ENCODE assay signal across 8 mouse cellular contexts in the genomic region with DNA sequence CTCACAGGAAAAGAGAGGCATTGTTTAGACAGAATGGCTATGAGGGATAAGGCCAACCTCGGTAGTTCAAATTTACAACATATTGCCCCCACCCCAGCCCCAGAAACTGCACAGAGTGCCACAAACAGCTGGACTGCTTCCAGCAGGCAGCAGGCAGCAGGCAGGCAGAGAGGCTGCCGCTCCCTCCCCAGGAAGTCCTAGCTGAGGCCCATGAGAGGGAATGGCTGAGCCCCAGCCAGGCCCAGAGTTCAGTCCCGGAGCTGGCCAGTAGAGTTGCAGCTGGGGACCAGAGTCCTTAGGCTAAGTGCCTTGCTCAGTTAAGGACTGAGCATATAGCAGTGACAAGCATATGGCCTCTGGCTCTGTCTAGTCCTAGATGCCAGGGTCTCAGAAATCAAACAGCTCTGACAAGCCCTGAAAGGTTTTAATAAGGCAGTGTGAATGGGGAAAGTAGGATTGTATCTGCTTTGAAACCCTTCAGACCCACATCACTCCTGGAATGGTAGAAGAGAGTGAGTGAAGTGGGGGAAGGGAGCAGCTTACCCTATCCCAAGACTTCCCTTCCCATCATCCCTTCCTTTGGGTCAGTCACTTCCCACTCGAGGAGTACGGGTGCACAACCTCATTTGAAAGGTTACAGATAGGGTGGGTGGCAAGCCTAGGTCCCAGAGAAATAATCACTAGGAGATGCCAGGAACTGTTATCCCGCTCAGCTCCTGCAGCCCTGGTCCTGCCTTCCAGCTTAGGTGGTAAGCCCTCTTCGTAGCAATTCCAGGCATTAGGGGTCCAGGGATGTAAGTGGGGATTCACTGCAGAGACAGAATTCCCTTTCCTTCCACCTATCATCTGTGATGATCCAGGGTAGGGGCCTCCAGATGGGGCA. TPM values are rescaled to one million over a fixed set of nuclear protein-coding genes. Genes with fewer than 3 reads are reported as not detected.
A peak's percentile ranks its signal among the peaks of the same experiment; 100 is the strongest.
DNase-seq lines count a peak whose midpoint lies in the region; ATAC-seq lines count a peak whose summit lies in the region.

No protein-coding gene starts in this region.

- ATAC-seq in erythroblast, adult 5-6 weeks (replicated peaks; ENCODE audit: low FRiP score, poor library complexity, severe bottlenecking) = no peak
- ATAC-seq in intestine, embryonic 16.5 days = peak; percentile 26
- ATAC-seq in erythroid progenitor cell, adult 5-6 weeks (replicated peaks; ENCODE audit: low FRiP score, poor library complexity, severe bottlenecking) = no peak

- peaks cover 56% of the 10 kb centered on the region for H3K27me3 ChIP-seq in erythroblast, embryonic 14.5 days (ENCODE audit: control insufficient read depth)
- no peaks in the 10 kb centered on the region for H3K27me3 ChIP-seq in intestine, embryonic 16.5 days (replicated peaks; ENCODE audit: control insufficient read depth, insufficient read depth, low read length)

- peak; percentile 63 for DNase-seq in MN1 (ENCODE audit: low spot score)
- peak; percentile 31 for DNase-seq in gastrocnemius, adult 18-20 months (ENCODE audit: low spot score)
- DNase-seq in lung, postnatal 25 days (ENCODE audit: low spot score) = peak; percentile 45
- no peak for DNase-seq in ovary, adult 18-20 months (ENCODE audit: low spot score)

- WGBS in intestine, embryonic 16.5 days = 38% methylated on average over 7 of the region's 7 CpGs

- 0 out of 2 replicates have a peak overlapping the region, but pooled peaks have one; percentile 10 for H3K4me2 ChIP-seq in intestine, embryonic 16.5 days (ENCODE audit: low read depth, low read length)

- H3K27ac ChIP-seq in intestine, embryonic 16.5 days (ENCODE audit: low read length) = peak overlapping the region; percentile 96

- peaks cover 26% of the 10 kb centered on the region for H3K9me3 ChIP-seq in erythroblast, embryonic 14.5 days (ENCODE audit: control insufficient read depth, low read length)
- no peaks in the 10 kb centered on the region for H3K9me3 ChIP-seq in intestine, embryonic 16.5 days (ENCODE audit: control insufficient read depth, low read length)

- peak overlapping the region; percentile 46 for H3K9ac ChIP-seq in intestine, embryonic 16.5 days (ENCODE audit: low read depth, low read length)

- peaks cover 34% of the 10 kb centered on the region for H3K36me3 ChIP-seq in erythroblast, embryonic 14.5 days (ENCODE audit: control insufficient read depth)
- H3K36me3 ChIP-seq in intestine, embryonic 16.5 days (ENCODE audit: control insufficient read depth, insufficient read depth, low read length) = peaks cover 5% of the 10 kb centered on the region; the same call in 1 of the 2 replicates

- H3K4me1 ChIP-seq in erythroblast, embryonic 14.5 days (ENCODE audit: control insufficient read depth) = peaks cover 80% of the 10 kb centered on the region
- peaks cover 47% of the 10 kb centered on the region for H3K4me1 ChIP-seq in intestine, embryonic 16.5 days (ENCODE audit: control insufficient read depth, insufficient read depth, low read length)

- peak overlapping the region; percentile 79 for H3K4me3 ChIP-seq in erythroblast, embryonic 14.5 days (replicated peaks)
- H3K4me3 ChIP-seq in intestine, embryonic 16.5 days (ENCODE audit: low read length) = no peak overlapping the region

RNA-seq across cellular contexts. Expression of a gene that starts 0.8 kb away (rescaled TPM):
- 4.8 and 5.0 TPM in 2 replicates for polyA plus RNA-seq in erythroblast, embryonic 14.5 days (2012)
- 21.3 and 22.1 TPM in 2 replicates for total RNA-seq in erythroblast, adult 5-6 weeks (2015; ENCODE audit: low replicate concordance)
- 29.0 and 33.3 TPM in 2 replicates for total RNA-seq in erythroblast, adult 5-6 weeks (2017; ENCODE audit: low replicate concordance)
- 1 to 10 TPM; 4.1 to 4.4 TPM for total RNA-seq in gastrocnemius, adult 18-20 months (2021)
- 32.6 and 33.8 TPM in 2 replicates for polyA plus RNA-seq in intestine, embryonic 16.5 days (2015; fragmentation: Nextera tagmentation; extraction: Ambion mirVana)
- 13.0 and 14.1 TPM in 2 replicates for total RNA-seq in erythroid progenitor cell, adult 5-6 weeks (2015; ENCODE audit: low replicate concordance)
- 18.7 and 23.9 TPM in 2 replicates for total RNA-seq in erythroid progenitor cell, adult 5-6 weeks (2017; ENCODE audit: low replicate concordance)

RNA-seq across cellular contexts. Expression of a gene that starts 3.4 kb away (rescaled TPM):
- polyA plus RNA-seq in erythroblast, embryonic 14.5 days (2012) = 0.44 and 0.77 TPM in 2 replicates
- not detected in 2 replicates for total RNA-seq in erythroblast, adult 5-6 weeks (2015; ENCODE audit: low replicate concordance)
- total RNA-seq in erythroblast, adult 5-6 weeks (2017; ENCODE audit: low replicate concordance) = 1.2 and 7.5 TPM in 2 replicates
- 10 to 100 TPM; 17.8 to 17.9 TPM for total RNA-seq in gastrocnemius, adult 18-20 months (2021)
- polyA plus RNA-seq in intestine, embryonic 16.5 days (2015; fragmentation: Nextera tagmentation; extraction: Ambion mirVana) = 50.3 and 51.5 TPM in 2 replicates
- total RNA-seq in erythroid progenitor cell, adult 5-6 weeks (2015; ENCODE audit: low replicate concordance) = not detected in 2 replicates
- 2.3 and 5.0 TPM in 2 replicates for total RNA-seq in erythroid progenitor cell, adult 5-6 weeks (2017; ENCODE audit: low replicate concordance)

RNA-seq across cellular contexts. Expression of a gene that starts 20.2 kb away (rescaled TPM):
- polyA plus RNA-seq in erythroblast, embryonic 14.5 days (2012) = 25.7 and 48.2 TPM in 2 replicates
- total RNA-seq in erythroblast, adult 5-6 weeks (2015; ENCODE audit: low replicate concordance) = 64.4 and 68.3 TPM in 2 replicates
- total RNA-seq in erythroblast, adult 5-6 weeks (2017; ENCODE audit: low replicate concordance) = 29.9 and 61.1 TPM in 2 replicates
- 10 to 100 TPM in 1 of 2 experiments, 1 to 10 TPM in 1; 9.3 to 12.1 TPM for total RNA-seq in gastrocnemius, adult 18-20 months (2021)
- 40.7 and 45.6 TPM in 2 replicates for polyA plus RNA-seq in intestine, embryonic 16.5 days (2015; fragmentation: Nextera tagmentation; extraction: Ambion mirVana)
- total RNA-seq in erythroid progenitor cell, adult 5-6 weeks (2015; ENCODE audit: low replicate concordance) = 52.3 and 53.7 TPM in 2 replicates
- 31.8 and 104 TPM in 2 replicates for total RNA-seq in erythroid progenitor cell, adult 5-6 weeks (2017; ENCODE audit: low replicate concordance)

RNA-seq across cellular contexts. Expression of a gene that starts 25.4 kb away (rescaled TPM):
- polyA plus RNA-seq in erythroblast, embryonic 14.5 days (2012) = not detected in 2 replicates
- total RNA-seq in erythroblast, adult 5-6 weeks (2015; ENCODE audit: low replicate concordance) = not detected in 2 replicates
- total RNA-seq in erythroblast, adult 5-6 weeks (2017; ENCODE audit: low replicate concordance) = not detected in 2 replicates
- total RNA-seq in gastrocnemius, adult 18-20 months (2021) = not detected
- 0.02 and 0.11 TPM in 2 replicates for polyA plus RNA-seq in intestine, embryonic 16.5 days (2015; fragmentation: Nextera tagmentation; extraction: Ambion mirVana)
- total RNA-seq in erythroid progenitor cell, adult 5-6 weeks (2015; ENCODE audit: low replicate concordance) = not detected in 2 replicates
- total RNA-seq in erythroid progenitor cell, adult 5-6 weeks (2017; ENCODE audit: low replicate concordance) = not detected in 2 replicates

RNA-seq across cellular contexts. Expression of a gene that starts 42.0 kb away (rescaled TPM):
- 4.8 and 5.8 TPM in 2 replicates for polyA plus RNA-seq in erythroblast, embryonic 14.5 days (2012)
- total RNA-seq in erythroblast, adult 5-6 weeks (2015; ENCODE audit: low replicate concordance) = 58.0 and 62.7 TPM in 2 replicates
- total RNA-seq in erythroblast, adult 5-6 weeks (2017; ENCODE audit: low replicate concordance) = 166 and 187 TPM in 2 replicates
- 10 to 100 TPM; 20.1 to 27.4 TPM for total RNA-seq in gastrocnemius, adult 18-20 months (2021)
- polyA plus RNA-seq in intestine, embryonic 16.5 days (2015; fragmentation: Nextera tagmentation; extraction: Ambion mirVana) = 28.3 and 34.6 TPM in 2 replicates
- 75.9 and 106 TPM in 2 replicates for total RNA-seq in erythroid progenitor cell, adult 5-6 weeks (2015; ENCODE audit: low replicate concordance)
- 143 and 155 TPM in 2 replicates for total RNA-seq in erythroid progenitor cell, adult 5-6 weeks (2017; ENCODE audit: low replicate concordance)
